Mouse (Mus musculus): Measurements from ENCODE around the gene Gpr35.
A peak's percentile ranks its signal among the peaks of the same experiment; 100 is the strongest.

Gpr35 gene

DNA sequence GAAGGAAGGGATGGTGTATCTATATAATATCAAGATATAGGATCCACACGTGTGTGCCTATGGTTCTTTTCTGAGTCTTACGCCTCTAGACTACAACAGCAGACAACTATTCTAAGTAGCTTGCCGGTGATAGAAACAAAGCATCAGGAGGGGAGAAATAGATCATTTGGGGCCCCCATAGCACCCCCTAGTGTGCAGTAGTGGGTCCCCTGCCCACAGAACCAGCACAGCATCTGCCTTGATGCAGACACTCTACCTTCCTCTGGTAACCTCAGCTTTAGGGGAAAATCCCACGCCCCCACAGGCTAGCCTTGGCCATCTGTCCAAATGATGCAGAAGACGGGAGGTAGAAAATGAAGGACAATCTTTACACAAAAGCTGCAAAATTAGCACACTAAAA, 34.3 kb downstream of the Gpr35 start:
- no peak for DNase-seq

DNA sequence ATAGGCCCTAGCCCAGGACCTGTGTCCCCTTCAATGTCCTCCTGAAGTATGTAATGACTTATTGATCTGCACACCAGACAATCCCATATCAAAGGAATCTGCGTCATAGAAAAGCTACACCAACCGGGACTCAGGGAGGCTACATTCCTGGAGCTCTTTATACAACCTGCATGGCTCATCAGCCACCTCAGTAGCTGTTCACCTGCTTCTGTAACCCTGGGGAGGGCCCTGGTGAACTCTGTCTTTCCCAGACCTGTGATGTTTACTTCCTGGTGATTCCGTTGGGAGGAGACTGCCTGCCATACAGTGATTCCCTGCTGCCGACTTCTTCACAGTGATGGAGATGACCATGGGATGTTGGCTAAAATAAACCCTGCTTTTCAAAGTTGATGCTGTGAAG, 38.2 kb downstream of the Gpr35 start:
- no peak for DNase-seq

DNA sequence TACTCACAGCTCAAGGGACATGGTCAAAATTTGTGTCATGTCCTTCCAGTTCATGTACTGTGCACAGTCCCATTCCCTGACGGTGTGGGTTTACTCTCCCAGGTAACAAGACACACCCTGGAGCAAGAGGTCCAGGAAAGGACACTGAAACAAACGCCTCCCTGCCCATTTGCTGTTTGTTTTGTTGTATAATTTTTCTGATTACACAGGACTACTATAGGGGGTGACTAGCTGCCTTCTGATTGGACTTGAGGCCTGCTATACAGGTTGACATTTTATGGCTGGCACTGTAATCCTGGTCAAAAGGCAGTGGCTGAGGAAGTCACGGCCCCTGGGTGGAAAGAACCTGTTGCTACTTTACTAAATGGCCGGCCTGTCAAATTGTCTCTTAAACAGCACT, 39.2 kb downstream of the Gpr35 start:
- DNase-seq: no peak

DNA sequence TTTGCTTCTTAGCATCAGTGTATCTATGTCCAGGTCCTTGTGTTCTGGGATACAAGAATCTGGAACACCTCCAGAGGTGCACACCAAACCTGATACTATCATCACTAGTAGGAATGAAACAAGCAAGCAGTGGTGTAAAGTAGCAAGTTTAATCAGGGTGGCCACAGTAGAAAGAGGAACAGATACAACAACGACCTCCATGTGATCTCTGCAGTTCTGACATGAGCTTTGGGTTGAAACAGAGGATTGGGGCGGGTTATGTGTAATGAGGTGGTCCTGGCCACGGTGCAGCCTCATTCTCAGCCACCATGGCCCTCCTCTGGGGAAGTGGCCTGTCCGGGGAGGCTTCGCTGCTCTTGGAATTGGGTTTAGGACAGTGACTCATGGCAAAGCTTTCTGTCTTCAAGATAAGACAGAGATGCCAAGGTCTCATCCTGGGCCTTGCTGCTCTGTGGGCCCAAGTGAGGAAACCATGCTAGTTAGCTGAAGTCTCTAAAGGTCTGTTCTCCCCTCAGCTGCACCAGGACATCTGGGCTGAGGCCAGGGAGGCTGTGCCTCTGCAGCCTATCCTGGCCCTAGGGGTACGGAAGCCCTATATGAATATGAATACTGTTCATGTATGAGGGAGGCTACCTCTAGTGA, 41.7 kb downstream of the Gpr35 start:
- DNase-seq: no peak

DNA sequence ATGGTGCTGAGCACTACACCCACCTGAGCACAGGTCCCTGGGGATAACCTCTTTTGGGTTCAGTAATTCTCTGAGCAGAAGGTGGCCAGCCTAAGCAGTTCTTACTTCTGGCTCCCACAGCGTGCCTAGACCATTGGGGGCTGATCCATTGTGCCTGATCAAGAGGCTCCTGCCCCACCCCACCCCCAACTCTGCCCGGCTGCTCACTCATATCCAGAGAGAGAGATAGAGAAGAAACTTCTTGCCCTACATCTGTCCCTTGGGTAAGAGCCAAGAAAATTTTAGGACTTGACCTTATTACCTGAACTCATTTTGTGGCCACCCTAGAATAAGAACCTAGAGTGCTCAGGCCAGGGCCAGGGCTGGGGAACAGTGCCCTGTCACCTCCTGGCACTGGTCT, 42.2 kb downstream of the Gpr35 start:
- no peak for DNase-seq

DNA sequence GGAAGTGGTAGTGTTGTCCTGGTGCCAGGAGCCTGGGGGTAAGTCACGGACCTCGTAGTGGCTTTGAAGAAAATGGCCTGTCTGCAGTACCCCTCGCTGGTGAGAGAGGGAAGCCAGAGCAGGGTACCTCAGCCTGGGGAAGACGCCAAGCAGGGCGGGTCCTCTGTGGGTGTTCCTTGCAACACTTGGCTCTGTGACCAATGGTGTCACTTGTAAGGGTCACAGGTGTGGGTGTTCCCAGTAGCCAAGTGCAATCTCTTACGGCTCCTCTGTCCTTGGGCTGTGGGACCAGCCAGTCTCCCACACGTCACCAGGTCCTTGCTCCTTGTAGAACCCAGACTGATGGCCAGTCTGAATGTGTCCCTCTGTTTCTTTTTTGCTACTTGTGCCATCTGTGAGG, 55.4 kb downstream of the Gpr35 start, which contains the start of gene Aqp12:
Gene Aqp12 (plus strand): TSS at position 274 of the 400 bp plus-strand sequence.
- no peak for DNase-seq

DNA sequence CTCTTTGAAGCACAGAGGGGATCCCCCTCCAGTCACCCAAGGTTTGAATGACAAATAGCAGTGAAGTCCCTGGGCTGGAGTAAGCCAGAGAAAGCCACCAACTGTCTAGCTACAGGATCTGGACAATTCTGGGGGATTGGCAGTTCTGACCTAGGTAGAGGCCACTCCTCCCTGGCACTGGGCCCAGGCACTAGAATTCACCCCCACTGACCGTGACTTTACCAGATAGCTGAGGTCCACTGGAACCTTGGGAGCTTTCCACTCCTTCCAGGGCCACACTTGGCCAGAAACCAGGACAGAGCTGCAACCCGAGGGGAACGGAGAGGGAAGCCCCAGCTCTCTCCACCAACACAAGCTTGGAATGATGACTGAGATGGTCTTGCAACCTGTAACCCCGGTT, 58.5 kb downstream of the Gpr35 start:
- DNase-seq: no peak

DNA sequence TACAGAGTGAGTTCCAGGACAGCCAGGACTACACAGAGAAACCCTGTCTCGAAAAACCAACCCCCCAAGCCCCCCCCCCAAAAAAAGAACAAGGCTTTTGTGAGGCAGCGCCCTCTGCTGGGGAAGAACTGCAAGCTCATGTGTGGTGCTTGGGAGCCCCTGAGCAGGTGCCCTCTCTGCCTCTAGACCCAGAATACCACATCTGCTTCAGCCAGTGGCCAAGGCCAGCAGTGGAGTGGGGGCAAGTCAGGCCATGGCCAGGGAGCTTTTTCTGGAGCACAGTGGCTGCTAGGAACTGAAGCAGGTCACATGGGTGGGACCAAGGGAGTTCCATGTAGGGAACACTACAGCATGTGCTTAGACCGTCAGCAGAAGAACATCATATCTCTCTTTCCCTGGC, 60.1 kb downstream of the Gpr35 start:
- no peak for DNase-seq

DNA sequence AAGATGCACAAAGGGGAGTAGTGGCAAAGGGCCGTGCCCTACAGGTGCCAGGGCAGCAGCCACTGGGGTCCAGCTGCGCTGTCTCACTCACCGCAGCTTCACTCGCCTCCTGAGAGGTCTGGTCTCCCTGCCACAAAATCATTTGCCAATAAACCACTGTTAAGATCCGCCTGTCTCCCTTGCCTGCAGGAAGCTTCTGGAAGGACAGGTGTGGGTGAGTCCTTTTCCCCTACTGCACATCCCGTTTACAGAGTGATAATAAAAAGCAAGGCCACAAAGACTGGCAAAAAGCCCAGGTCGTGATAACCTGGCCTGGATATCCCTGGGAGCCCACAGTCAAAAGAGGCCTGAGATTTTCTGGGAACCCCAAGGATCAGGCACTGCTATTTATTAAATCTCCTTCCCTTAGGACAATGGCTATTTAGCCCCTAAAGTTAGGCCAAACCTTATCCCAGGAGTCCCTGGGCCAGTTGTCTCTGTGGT, 61.5 kb downstream of the Gpr35 start:
- DNase-seq: no peak

DNA sequence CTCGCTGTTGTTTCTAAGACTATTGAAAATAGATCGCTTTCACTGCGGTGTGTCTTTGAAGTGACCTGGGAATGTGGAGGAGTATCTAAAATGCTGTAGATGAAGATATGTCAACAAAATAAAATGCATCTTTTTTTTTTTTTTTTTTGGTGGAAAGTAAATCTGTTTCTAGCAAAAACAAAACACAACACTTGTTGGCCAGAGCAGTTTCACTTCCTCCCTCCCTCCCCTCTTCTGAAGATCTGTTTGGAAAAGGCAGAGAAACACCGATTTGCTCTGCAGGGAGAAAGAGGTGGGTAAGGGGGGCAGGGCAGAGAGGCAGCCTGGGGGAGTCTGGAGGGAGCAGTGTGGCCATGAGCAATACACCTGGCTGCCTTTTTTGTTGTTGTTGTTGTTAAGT, 62.7 kb downstream of the Gpr35 start:
- no peak for DNase-seq

DNA sequence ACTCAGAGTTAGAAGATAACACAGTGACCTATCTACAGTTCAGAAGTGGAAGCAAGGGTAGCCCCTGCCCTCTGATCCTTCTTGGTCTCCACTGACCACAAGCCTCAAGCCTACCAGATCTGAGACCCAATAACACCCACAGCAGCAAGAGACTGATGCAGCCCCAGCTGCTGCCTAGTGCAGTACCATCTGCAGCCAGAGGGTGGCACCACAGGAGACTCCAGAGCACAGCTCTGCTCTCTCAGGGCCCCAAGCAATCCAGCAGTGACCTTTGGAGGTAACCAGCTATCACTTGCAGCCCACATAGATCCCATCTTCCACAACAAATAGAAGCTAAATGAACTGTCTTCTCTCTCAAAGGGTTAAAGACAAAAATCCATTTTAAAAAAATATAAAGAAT, 63.8 kb downstream of the Gpr35 start:
- peak; percentile 83 for DNase-seq

DNA sequence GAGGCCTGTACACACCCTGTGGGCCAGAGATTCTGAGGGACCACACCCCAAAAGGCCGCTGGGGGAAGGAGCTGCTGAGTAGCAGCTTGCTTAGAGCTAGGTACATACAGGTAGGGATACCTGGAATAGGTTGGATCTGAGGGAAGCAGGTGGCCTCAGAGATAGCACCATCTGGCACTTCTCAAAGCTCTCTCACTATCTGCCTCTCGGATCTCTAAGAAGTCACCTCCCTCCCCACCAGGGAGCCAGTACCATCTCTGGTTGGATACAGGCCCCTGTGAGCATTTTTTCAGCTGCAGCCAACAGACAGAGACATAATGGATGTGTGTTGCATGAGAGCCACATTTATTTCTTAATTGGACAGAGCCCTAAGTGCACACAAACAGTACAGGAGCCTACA, 64.5 kb downstream of the Gpr35 start:
- DNase-seq: peak; percentile 61

DNA sequence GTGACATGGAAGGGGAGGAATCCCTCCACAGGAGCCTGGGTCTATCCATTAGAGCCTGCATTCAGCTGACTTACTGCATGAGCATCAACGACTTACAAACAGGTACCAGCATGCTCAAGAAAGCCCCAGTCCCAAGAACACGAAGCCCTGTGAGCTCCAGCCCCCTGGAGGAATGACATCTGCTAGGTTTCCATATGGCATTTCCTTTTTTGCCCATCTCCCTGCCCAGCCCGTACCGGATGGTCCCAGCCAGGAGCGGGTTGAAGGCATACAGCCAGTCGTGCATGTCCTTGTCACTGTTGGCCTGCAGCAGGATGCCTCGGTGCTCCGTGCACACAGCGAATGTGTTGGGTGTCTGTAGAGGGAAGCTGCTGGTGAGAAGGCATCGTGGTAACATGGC, 68.1 kb downstream of the Gpr35 start:
- DNase-seq: peak; percentile 71

DNA sequence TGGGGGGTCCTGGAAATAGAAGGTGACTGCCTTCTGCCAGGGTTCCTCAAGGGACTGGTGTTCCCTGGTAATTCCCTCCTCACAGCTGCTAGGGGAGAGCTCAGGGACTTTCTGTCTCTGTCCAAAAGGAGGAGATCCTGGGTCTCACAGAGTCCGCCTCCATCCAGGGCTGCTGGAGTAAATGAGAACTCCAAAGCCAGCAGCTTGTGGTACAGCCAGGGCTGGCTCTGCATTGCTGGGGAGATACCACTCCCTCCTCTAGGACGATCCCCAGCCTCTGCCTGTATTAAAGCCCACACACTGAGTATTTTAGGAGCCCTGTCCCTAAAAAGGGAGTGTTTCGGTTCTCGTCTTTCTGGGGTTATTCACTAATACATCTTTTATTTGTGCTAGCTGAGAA, 69.9 kb downstream of the Gpr35 start:
- no peak for DNase-seq

DNA sequence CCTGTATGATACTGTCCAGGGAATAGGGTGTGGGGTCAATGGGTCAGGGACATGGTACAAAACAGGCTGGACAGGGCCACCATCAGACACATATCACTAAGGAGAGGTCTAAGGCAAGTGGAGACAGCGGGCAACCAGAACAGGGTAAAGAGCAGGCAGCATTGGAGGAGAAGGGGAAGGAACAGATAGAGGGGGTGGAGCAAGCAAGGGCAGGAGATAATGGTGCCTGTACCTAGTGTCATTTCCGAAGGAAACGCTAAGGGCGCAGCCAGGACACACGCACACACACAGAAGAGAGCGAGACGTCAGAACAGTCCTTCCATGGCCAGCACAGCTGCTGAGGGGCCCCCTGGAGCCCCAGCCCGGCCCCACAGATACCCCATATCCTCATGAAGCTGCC, 75.9 kb downstream of the Gpr35 start:
- no peak for DNase-seq

DNA sequence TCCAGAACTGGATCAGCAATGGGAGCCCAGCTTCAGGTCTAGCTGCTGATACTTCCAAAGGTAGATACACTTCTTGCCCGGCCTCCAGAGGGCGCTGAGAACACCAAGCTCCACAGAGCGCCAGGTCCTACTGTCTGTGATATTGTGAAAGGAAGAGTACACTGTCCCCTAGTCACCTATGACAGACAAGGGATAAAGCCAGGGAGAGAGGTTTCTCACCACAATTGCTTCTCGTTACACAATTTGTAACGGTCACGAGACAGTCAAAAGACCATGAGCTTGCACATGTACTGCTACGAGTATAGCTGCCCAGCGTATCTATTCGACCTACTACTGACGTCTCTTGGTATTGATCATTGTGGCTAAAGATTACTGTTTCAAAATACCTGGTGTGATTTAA, 78.7 kb downstream of the Gpr35 start:
- DNase-seq: no peak

DNA sequence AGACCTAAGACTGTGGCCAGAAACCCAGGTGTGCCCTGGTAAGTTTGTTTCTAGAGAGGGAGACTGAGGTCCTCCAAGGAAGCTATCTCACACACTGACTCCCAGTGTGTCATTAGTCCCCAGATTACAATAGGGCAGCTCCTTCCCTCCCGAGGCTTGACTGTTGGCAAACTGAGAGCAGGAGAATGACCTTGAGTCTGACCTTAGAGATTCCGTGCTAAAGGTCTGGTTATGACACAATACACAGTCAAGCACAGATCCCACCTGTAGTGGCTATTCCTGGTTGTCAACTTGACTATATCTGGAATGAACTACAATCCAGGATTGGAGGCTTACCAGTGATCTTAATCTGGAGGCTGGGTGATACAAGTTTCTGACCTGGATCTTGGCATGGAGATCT, 79.4 kb downstream of the Gpr35 start:
- DNase-seq: no peak

DNA sequence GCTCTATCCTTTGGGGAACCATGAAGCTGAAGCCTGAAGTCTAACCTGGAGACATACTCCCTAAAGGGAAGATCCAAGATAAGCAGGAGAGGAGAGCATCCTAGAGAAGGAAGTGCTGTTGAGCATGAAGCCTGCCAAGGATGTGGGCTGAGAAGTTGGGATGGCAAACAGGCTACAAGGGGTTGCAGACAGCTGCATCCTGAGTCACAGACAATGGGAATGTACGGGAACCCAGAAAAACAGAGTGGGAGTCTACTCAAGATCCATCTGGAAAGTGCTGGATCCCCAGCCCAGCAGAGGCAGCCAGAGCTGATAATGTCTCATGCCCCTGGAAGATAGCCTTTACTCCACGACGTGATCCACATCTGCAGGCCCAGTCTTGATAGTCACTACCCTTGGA, 80.5 kb downstream of the Gpr35 start:
- DNase-seq: no peak

DNA sequence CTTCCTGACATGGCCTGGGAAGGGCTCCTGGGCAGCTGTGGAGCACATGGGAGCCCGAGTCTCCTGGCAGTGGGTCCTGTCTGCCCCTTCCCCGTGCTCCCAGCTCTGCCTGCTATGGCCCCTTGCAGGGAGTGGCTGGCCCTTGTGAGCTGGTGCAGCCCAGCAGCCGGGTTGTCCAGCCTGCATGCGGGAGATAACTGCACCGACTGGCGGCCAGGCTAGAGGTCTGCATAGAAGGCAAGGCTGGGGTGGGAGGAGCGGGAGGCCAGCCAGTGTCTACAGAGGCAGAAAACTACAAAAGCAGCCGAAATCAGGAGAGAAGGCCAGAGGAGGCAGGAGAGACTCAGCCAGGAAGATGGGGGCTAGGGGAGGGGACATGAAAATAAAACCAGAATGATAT, 83.3 kb downstream of the Gpr35 start:
- no peak for DNase-seq

DNA sequence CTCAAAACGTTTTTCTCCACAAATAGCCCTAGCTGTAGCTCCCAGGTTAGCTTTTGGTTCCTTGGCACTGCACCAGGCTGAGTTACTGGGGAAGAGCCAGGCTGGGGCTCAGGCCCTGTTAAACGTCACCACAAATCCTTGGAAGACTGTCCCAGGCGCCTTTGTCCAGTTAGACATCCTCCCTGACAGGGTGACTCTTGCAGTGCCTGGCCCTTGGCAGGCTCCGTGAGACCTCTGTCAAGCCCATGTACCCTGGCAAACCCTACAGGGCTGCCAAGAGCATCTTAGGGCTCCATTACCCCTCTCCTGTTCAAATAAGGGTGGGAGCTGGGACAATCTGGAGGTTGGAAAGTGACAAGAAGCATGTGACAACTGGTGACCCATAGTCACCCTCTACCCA, 85.3 kb downstream of the Gpr35 start:
- no peak for DNase-seq

Data from cerebellum, adult 9-10 months (tissue).